24 mouse cellular contexts compared by ENCODE assay signal in the genomic region with DNA sequence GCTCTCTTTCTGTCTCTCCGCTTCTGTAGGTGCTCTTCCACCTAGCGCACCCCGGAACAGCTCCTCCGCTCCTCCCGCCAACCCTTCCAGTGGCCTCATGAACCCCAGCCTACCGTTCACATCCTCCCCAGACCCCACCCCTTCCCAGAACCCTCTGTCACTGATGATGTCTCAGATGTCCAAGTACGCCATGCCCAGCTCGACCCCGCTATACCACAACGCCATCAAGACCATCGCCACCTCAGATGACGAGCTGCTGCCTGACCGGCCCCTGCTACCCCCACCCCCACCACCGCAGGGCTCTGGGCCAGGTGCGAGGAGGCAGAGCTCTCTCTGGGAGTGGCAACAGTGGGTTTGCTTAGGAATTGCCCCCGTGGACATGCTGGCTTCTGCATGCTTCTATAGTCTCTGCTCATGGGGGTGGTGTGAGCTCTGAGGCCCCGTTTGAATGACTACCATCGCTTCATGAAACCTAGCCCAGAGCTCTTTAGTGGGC. TPM values are rescaled to one million over a fixed set of nuclear protein-coding genes. Genes with fewer than 3 reads are reported as not detected.
DNase-seq lines count a peak whose midpoint lies in the region; ATAC-seq and TF ChIP-seq lines count a peak whose summit lies in the region.
"Had no signal": no experiment of that assay in that cellular context is flagged by ENCODE, and none has a peak within 500 bp of the region (broad histone marks: within the 10 kb centered on the region; RNA-seq: fewer than 3 reads in every experiment).

No protein-coding gene starts in this region.

- H3K4me1 ChIP-seq in stomach, postnatal 0 days (replicated peaks; ENCODE audit: control insufficient read depth, insufficient read depth) = peaks cover 25% of the 10 kb centered on the region

- H3K27me3 ChIP-seq in stomach, postnatal 0 days (ENCODE audit: control insufficient read depth, insufficient read depth, low read length) = no peaks in the 10 kb centered on the region
- H3K27me3 ChIP-seq: embryonic facial prominence, embryonic 13.5 days; midbrain, embryonic 15.5 days had no signal

- no peak overlapping the region for H3K4me2 ChIP-seq in stomach, postnatal 0 days (replicated peaks; ENCODE audit: low read depth)
- H3K4me2 ChIP-seq: hindbrain, embryonic 12.5 days; liver, embryonic 11.5 days; midbrain, embryonic 15.5 days; neural tube, embryonic 15.5 days had no signal

- DNase-seq in cerebellum, adult 11-12 months = peak; percentile 51
- peak; percentile 16 for DNase-seq in heart, postnatal 4 days
- no peak for DNase-seq in heart, postnatal 14 days
- DNase-seq in lung, postnatal 4 days = peak; percentile 6 to 31
- DNase-seq in lung, postnatal 36 days = no peak
- peak; percentile 15 for DNase-seq in stomach, postnatal 0 days (ENCODE audit: low spot score)
- DNase-seq in natural killer cell, adult 2 months (ENCODE audit: low spot score in 2 of 2) = no peak
- DNase-seq: B cell, adult 2 months; forebrain, postnatal 0 days; lung, adult 18-20 months; lung, postnatal 14 days; thymus, adult 2 months had no signal

- H3K36me3 ChIP-seq in stomach, postnatal 0 days (ENCODE audit: control insufficient read depth, insufficient read depth, low read length) = peaks cover 30% of the 10 kb centered on the region

- no peak overlapping the region for H3K9ac ChIP-seq in stomach, postnatal 0 days (ENCODE audit: low read length)
- H3K9ac ChIP-seq: forebrain, postnatal 0 days; hindbrain, embryonic 12.5 days; midbrain, embryonic 15.5 days; neural tube, embryonic 15.5 days had no signal

- 80% methylated on average over 18 of the region's 18 CpGs for WGBS in stomach, postnatal 0 days

- H3K9me3 ChIP-seq in stomach, postnatal 0 days (ENCODE audit: control insufficient read depth, low read length) = no peaks in the 10 kb centered on the region
- H3K9me3 ChIP-seq: embryonic facial prominence, embryonic 13.5 days; hindbrain, embryonic 12.5 days; midbrain, embryonic 15.5 days; neural tube, embryonic 15.5 days had no signal

- TF ChIP-seq EP300 in stomach, postnatal 0 days (optimal IDR thresholded peaks at IDR 0.05) = no peak

- H3K4me3 ChIP-seq in stomach, postnatal 0 days (ENCODE audit: low read depth, low read length) = no peak overlapping the region
- H3K4me3 ChIP-seq: embryonic facial prominence, embryonic 13.5 days; hindbrain, embryonic 12.5 days; midbrain, embryonic 15.5 days; myocyte; neural tube, embryonic 15.5 days had no signal

- H3K27ac ChIP-seq in stomach, postnatal 0 days (replicated peaks) = no peak overlapping the region
- H3K27ac ChIP-seq: hindbrain, embryonic 12.5 days; midbrain, embryonic 15.5 days; neural tube, embryonic 15.5 days had no signal

- no peak for ATAC-seq in cerebellum, adult (ENCODE audit: insufficient number of reproducible peaks, low FRiP score, low TSS enrichment)
- no peak for ATAC-seq in stomach, postnatal 0 days (ENCODE audit: low FRiP score, low TSS enrichment)
- ATAC-seq: forebrain, postnatal 0 days; inflammation-experienced regulatory T-cells, adult 6 months; midbrain, embryonic 15.5 days had no signal

- intact Hi-C loops in heart, postnatal 14 days (cut with DNase I) = no loop called here

- TF ChIP-seq CTCF in stomach, postnatal 0 days (IDR thresholded peaks at IDR 0.05; ENCODE audit: low read depth) = no peak

RNA-seq across cellular contexts. Expression of a gene that starts 25.5 kb away (rescaled TPM):
- total RNA-seq in heart, postnatal 4 days (2021) = 10 to 100 TPM; 56.8 to 64.0 TPM
- 10 to 100 TPM; 57.9 to 64.9 TPM for total RNA-seq in heart, postnatal 14 days (2021)
- polyA plus RNA-seq in stomach, postnatal 0 days (2015; fragmentation: Nextera tagmentation; extraction: Ambion mirVana) = 5.2 and 6.1 TPM in 2 replicates

RNA-seq across cellular contexts. Expression of a gene that starts 53.4 kb away (rescaled TPM):
- not detected for total RNA-seq in heart, postnatal 4 days (2021)
- total RNA-seq in heart, postnatal 14 days (2021) = not detected
- 5.4 and 7.0 TPM in 2 replicates for polyA plus RNA-seq in stomach, postnatal 0 days (2015; fragmentation: Nextera tagmentation; extraction: Ambion mirVana)
- total RNA-seq: forebrain, postnatal 0 days; heart, adult 18-20 months; megakaryocyte-erythroid progenitor cell, adult 5-6 weeks had no signal
- polyA plus RNA-seq: forebrain, postnatal 0 days; heart, embryonic 14.5 days; hindbrain, embryonic 12.5 days; inflammation-experienced regulatory T-cells, adult 6 months; large intestine, adult 2 months; liver, embryonic 11.5 days; midbrain, embryonic 15.5 days; myocyte; neural tube, embryonic 15.5 days had no signal

RNA-seq across cellular contexts. Expression of a gene that starts 53.5 kb away (rescaled TPM):
- under 1 TPM; 0.14 to 0.29 TPM for total RNA-seq in heart, postnatal 4 days (2021)
- under 1 TPM; 0.12 to 0.20 TPM for total RNA-seq in heart, postnatal 14 days (2021)
- 0.13 and 0.21 TPM in 2 replicates for polyA plus RNA-seq in stomach, postnatal 0 days (2015; fragmentation: Nextera tagmentation; extraction: Ambion mirVana)
- total RNA-seq: forebrain, postnatal 0 days had no signal
- polyA plus RNA-seq: forebrain, postnatal 0 days; heart, embryonic 14.5 days; hindbrain, embryonic 12.5 days; liver, embryonic 11.5 days; midbrain, embryonic 15.5 days; neural tube, embryonic 15.5 days had no signal

Comparison
In these comparisons a context has a peak if more than half of its experiments do, and no peak if none do; other contexts are left out.
1. DNase-seq: peak in cerebellum, adult 11-12 months (single experiment), heart, postnatal 4 days (single experiment), lung, postnatal 4 days (2 of 2) and stomach, postnatal 0 days (single experiment); none in heart, postnatal 14 days (0 of 2), lung, postnatal 36 days (single experiment) and natural killer cell, adult 2 months (0 of 2).